ENCODE assay signal across 7 mouse cellular contexts in the genomic region with DNA sequence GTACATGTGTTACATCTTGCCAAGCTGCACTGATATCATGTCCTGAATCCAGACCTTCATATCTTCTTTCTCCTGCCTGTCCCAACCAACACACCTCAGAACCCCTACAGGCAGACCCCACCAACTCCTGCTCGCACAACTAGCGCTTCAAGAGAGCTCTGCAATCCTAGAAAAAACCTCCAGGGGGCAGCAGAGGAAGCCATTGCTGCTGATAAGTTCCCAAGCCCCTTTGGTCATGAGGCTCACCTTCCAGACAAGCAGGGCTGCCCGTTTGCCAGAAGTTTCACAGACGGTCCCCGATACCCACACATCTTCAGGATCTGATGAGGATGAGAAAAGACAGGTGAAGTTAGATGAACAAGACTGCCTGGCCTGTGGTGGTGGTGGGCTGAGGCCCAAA. TPM values are rescaled to one million over a fixed set of nuclear protein-coding genes. Genes with fewer than 3 reads are reported as not detected.
DNase-seq lines count a peak whose midpoint lies in the region; ATAC-seq and TF ChIP-seq lines count a peak whose summit lies in the region.

No protein-coding gene starts in this region.

- H3K9me3 ChIP-seq in ES-Bruce4 (replicated peaks; ENCODE audit: control insufficient read depth, insufficient read depth, low read length, poor library complexity, severe bottlenecking) = no peaks in the 10 kb centered on the region

- TF ChIP-seq POLR2A in ES-Bruce4 (IDR thresholded peaks at IDR 0.05; ENCODE audit: insufficient read depth, low read length) = no peak

- H3K27me3 ChIP-seq in ES-Bruce4 (ENCODE audit: control insufficient read depth, insufficient read depth, low read length, poor library complexity, severe bottlenecking) = no peaks in the 10 kb centered on the region

- H3K27ac ChIP-seq in ES-Bruce4 (ENCODE audit: insufficient read depth, low read length) = no peak overlapping the region

- ATAC-seq in megakaryocyte progenitor cell, adult 5-6 weeks (replicated peaks; ENCODE audit: poor library complexity) = peak; percentile 78

- no peak overlapping the region for H3K9ac ChIP-seq in ES-Bruce4 (ENCODE audit: low read depth, poor library complexity, severe bottlenecking)

- DNase-seq in adrenal gland, adult (ENCODE audit: inconsistent age in 2 of 2, low spot score in 1 of 2) = peak; percentile 69 to 93
- peak; percentile 76 for DNase-seq in embryo, embryonic 10 days (ENCODE audit: low spot score)
- peak; percentile 76 for DNase-seq in heart, adult 8-10 months (ENCODE audit: low spot score)
- DNase-seq in layer of hippocampus, postnatal 10 days (ENCODE audit: low spot score in 2 of 2) = peak; percentile 84 to 85
- DNase-seq in skeletal muscle tissue, adult 2 months (ENCODE audit: low read depth, low spot score) = peak; percentile 65

- TF ChIP-seq CTCF in ES-Bruce4 (IDR thresholded peaks at IDR 0.05; ENCODE audit: low read depth, low read length) = peak; percentile 80

- no peaks in the 10 kb centered on the region for H3K36me3 ChIP-seq in ES-Bruce4 (ENCODE audit: control insufficient read depth, insufficient read depth, low read length, poor library complexity, severe bottlenecking)

- no peaks in the 10 kb centered on the region for H3K4me1 ChIP-seq in ES-Bruce4 (ENCODE audit: control insufficient read depth, insufficient read depth, low read length)

- TF ChIP-seq EP300 in ES-Bruce4 (IDR thresholded peaks at IDR 0.05; ENCODE audit: insufficient read depth, low read depth, low read length) = no peak

- H3K4me3 ChIP-seq in ES-Bruce4 (ENCODE audit: low read depth, low read length) = no peak overlapping the region

RNA-seq across cellular contexts. Expression of a gene that starts 3.3 kb away (rescaled TPM):
- 0.33 and 0.61 TPM in 2 replicates for polyA plus RNA-seq in ES-Bruce4 (2011; ENCODE audit: insufficient read depth, insufficient read length, low read depth, missing spikeins)
- 1 to 10 TPM; 2.7 to 4.5 (median 3.1) TPM for total RNA-seq in heart, adult 8-10 months (2022)
- 1 to 10 TPM; 1.4 to 1.7 TPM for total RNA-seq in layer of hippocampus, postnatal 10 days (2021)
- total RNA-seq in megakaryocyte progenitor cell, adult 5-6 weeks (2015) = 0.85 and 1.9 TPM in 2 replicates
- 1.9 TPM in 2 replicates for total RNA-seq in megakaryocyte progenitor cell, adult 5-6 weeks (2017)

RNA-seq across cellular contexts. Expression of a gene that starts 5.8 kb away (rescaled TPM):
- polyA plus RNA-seq in ES-Bruce4 (2011; ENCODE audit: insufficient read depth, insufficient read length, low read depth, missing spikeins) = 1.4 and 1.9 TPM in 2 replicates
- not detected for total RNA-seq in heart, adult 8-10 months (2022)
- not detected for total RNA-seq in layer of hippocampus, postnatal 10 days (2021)
- total RNA-seq in megakaryocyte progenitor cell, adult 5-6 weeks (2015) = not detected in 2 replicates
- not detected in 2 replicates for total RNA-seq in megakaryocyte progenitor cell, adult 5-6 weeks (2017)

RNA-seq across cellular contexts. Expression of a gene that starts 17.8 kb away (rescaled TPM):
- polyA plus RNA-seq in ES-Bruce4 (2011; ENCODE audit: insufficient read depth, insufficient read length, low read depth, missing spikeins) = 61.7 and 62.8 TPM in 2 replicates
- under 1 TPM; 0.11 to 0.41 (median 0.23) TPM for total RNA-seq in heart, adult 8-10 months (2022)
- total RNA-seq in layer of hippocampus, postnatal 10 days (2021) = 10 to 100 TPM; 11.2 to 13.5 TPM
- not detected in 2 replicates for total RNA-seq in megakaryocyte progenitor cell, adult 5-6 weeks (2015)
- not detected in 2 replicates for total RNA-seq in megakaryocyte progenitor cell, adult 5-6 weeks (2017)

RNA-seq across cellular contexts. Expression of a gene that starts 25.9 kb away (rescaled TPM):
- 0.56 and 0.76 TPM in 2 replicates for polyA plus RNA-seq in ES-Bruce4 (2011; ENCODE audit: insufficient read depth, insufficient read length, low read depth, missing spikeins)
- total RNA-seq in heart, adult 8-10 months (2022) = 1 to 10 TPM; 4.6 to 7.5 (median 5.4) TPM
- total RNA-seq in layer of hippocampus, postnatal 10 days (2021) = 1 to 10 TPM; 3.0 to 5.3 TPM
- 1.9 and 2.0 TPM in 2 replicates for total RNA-seq in megakaryocyte progenitor cell, adult 5-6 weeks (2015)
- total RNA-seq in megakaryocyte progenitor cell, adult 5-6 weeks (2017) = 1.5 and 1.6 TPM in 2 replicates

RNA-seq across cellular contexts. Expression of a gene that starts 27.1 kb away (rescaled TPM):
- 11.2 and 15.9 TPM in 2 replicates for polyA plus RNA-seq in ES-Bruce4 (2011; ENCODE audit: insufficient read depth, insufficient read length, low read depth, missing spikeins)
- 1 to 10 TPM; 1.6 to 4.0 (median 3.2) TPM for total RNA-seq in heart, adult 8-10 months (2022)
- not detected for total RNA-seq in layer of hippocampus, postnatal 10 days (2021)
- total RNA-seq in megakaryocyte progenitor cell, adult 5-6 weeks (2015) = not detected in 2 replicates
- total RNA-seq in megakaryocyte progenitor cell, adult 5-6 weeks (2017) = not detected in 2 replicates

Comparison
In these comparisons a context has a peak if more than half of its experiments do, and no peak if none do; other contexts are left out.
1. RNA of a gene that starts 17.8 kb away (total RNA-seq): 11.2 to 13.5 TPM in layer of hippocampus, postnatal 10 days; 0.11 to 0.41 TPM in heart, adult 8-10 months and not detected in megakaryocyte progenitor cell, adult 5-6 weeks; every median in the first group is over 4 times any median in the second.
2. Peak in every context shown above with its lines, with median percentiles within 50 percentile points of each other: DNase-seq.